Mouse (Mus musculus): Measurements from ENCODE around the gene Pigh. TPM values are rescaled to one million over a fixed set of nuclear protein-coding genes. Genes with fewer than 3 reads are reported as not detected.

The Pigh gene
- polyA plus RNA-seq, 1 experiment, result 6.8 TPM

GRCm38 (mm10) chr12:79041436-79041835, 48.0 kb downstream of the Pigh start:
- no peak overlapping the region for H3K4me3 ChIP-seq (ENCODE audit: control insufficient read depth, low read depth, low read length)
- H3K4me1 ChIP-seq (ENCODE audit: control insufficient read depth, insufficient read depth, low read length), result no peaks in the 10 kb centered on the region
- TF ChIP-seq POLR2A (IDR thresholded peaks at IDR 0.05; ENCODE audit: control insufficient read depth, low read depth, low read length) (no peak), CTCF (IDR thresholded peaks at IDR 0.05; ENCODE audit: control insufficient read depth, insufficient read depth, insufficient replicate concordance, low read depth, low read length) (no peak)
- H3K36me3 ChIP-seq (ENCODE audit: control insufficient read depth, insufficient read depth, low read length), result no peaks in the 10 kb centered on the region
- no peaks in the 10 kb centered on the region for H3K27me3 ChIP-seq (ENCODE audit: control insufficient read depth, insufficient read depth, low read length)
- H3K27ac ChIP-seq (ENCODE audit: control insufficient read depth, insufficient read depth, low read depth, low read length), result no peak overlapping the region

GRCm38 (mm10) chr12:79040201-79040827, 49.1 kb downstream of the Pigh start:
- Histone ChIP-seq H3K4me1 (ENCODE audit: control insufficient read depth, insufficient read depth, low read length) (no peaks in the 10 kb centered on the region), H3K36me3 (ENCODE audit: control insufficient read depth, insufficient read depth, low read length) (no peaks in the 10 kb centered on the region), H3K4me3 (ENCODE audit: control insufficient read depth, low read depth, low read length) (no peak overlapping the region), H3K27me3 (ENCODE audit: control insufficient read depth, insufficient read depth, low read length) (no peaks in the 10 kb centered on the region), H3K27ac (ENCODE audit: control insufficient read depth, insufficient read depth, low read depth, low read length) (no peak overlapping the region)
- TF ChIP-seq CTCF (IDR thresholded peaks at IDR 0.05; ENCODE audit: control insufficient read depth, insufficient read depth, insufficient replicate concordance, low read depth, low read length) (no peak), POLR2A (IDR thresholded peaks at IDR 0.05; ENCODE audit: control insufficient read depth, low read depth, low read length) (no peak)

- H3K4me3 ChIP-seq (ENCODE audit: control insufficient read depth, low read depth, low read length), result no peak overlapping the region
Observed at GRCm38 (mm10) chr12:79039708-79040107, 49.7 kb downstream of the Pigh start.

GRCm38 (mm10) chr12:79035349-79035748, 54.1 kb downstream of the Pigh start:
- no peaks in the 10 kb centered on the region for H3K27me3 ChIP-seq (ENCODE audit: control insufficient read depth, insufficient read depth, low read length)
- no peak overlapping the region for H3K27ac ChIP-seq (ENCODE audit: control insufficient read depth, insufficient read depth, low read depth, low read length)
- no peaks in the 10 kb centered on the region for H3K36me3 ChIP-seq (ENCODE audit: control insufficient read depth, insufficient read depth, low read length)
- H3K4me1 ChIP-seq (ENCODE audit: control insufficient read depth, insufficient read depth, low read length), result no peaks in the 10 kb centered on the region
- H3K4me3 ChIP-seq (ENCODE audit: control insufficient read depth, low read depth, low read length), result no peak overlapping the region
- TF ChIP-seq POLR2A (IDR thresholded peaks at IDR 0.05; ENCODE audit: control insufficient read depth, low read depth, low read length) (no peak), CTCF (IDR thresholded peaks at IDR 0.05; ENCODE audit: control insufficient read depth, insufficient read depth, insufficient replicate concordance, low read depth, low read length) (no peak)

More at GRCm38 (mm10) chr12:79039708-79040107, 49.7 kb downstream of the Pigh start:
- Histone ChIP-seq H3K27ac (ENCODE audit: control insufficient read depth, insufficient read depth, low read depth, low read length) (no peak overlapping the region), H3K27me3 (ENCODE audit: control insufficient read depth, insufficient read depth, low read length) (no peaks in the 10 kb centered on the region), H3K36me3 (ENCODE audit: control insufficient read depth, insufficient read depth, low read length) (no peaks in the 10 kb centered on the region), H3K4me1 (ENCODE audit: control insufficient read depth, insufficient read depth, low read length) (no peaks in the 10 kb centered on the region)
- TF ChIP-seq CTCF (IDR thresholded peaks at IDR 0.05; ENCODE audit: control insufficient read depth, insufficient read depth, insufficient replicate concordance, low read depth, low read length) (no peak), POLR2A (IDR thresholded peaks at IDR 0.05; ENCODE audit: control insufficient read depth, low read depth, low read length) (no peak)

GRCm38 (mm10) chr12:79034331-79034730, 55.1 kb downstream of the Pigh start:
- TF ChIP-seq CTCF (IDR thresholded peaks at IDR 0.05; ENCODE audit: control insufficient read depth, insufficient read depth, insufficient replicate concordance, low read depth, low read length), result no peak
- no peak for TF ChIP-seq POLR2A (IDR thresholded peaks at IDR 0.05; ENCODE audit: control insufficient read depth, low read depth, low read length)
- Histone ChIP-seq H3K4me3 (ENCODE audit: control insufficient read depth, low read depth, low read length) (no peak overlapping the region), H3K27me3 (ENCODE audit: control insufficient read depth, insufficient read depth, low read length) (no peaks in the 10 kb centered on the region), H3K36me3 (ENCODE audit: control insufficient read depth, insufficient read depth, low read length) (no peaks in the 10 kb centered on the region), H3K4me1 (ENCODE audit: control insufficient read depth, insufficient read depth, low read length) (peaks cover 4% of the 10 kb centered on the region; the same call in 1 of the 2 replicates), H3K27ac (ENCODE audit: control insufficient read depth, insufficient read depth, low read depth, low read length) (no peak overlapping the region)

Other genes with a start within 250 kb of the Pigh start
- 31.8 and 38.5 TPM in 2 replicates for gene Atp6v1d, start 228.0 kb downstream of the Pigh start, polyA plus RNA-seq (2012; rRNA removed)
- gene Eif2s1, start 227.8 kb downstream of the Pigh start, polyA plus RNA-seq (2012; rRNA removed), result 29.3 and 45.0 TPM in 2 replicates
- gene Plek2, start 182.7 kb downstream of the Pigh start, polyA plus RNA-seq (2012; rRNA removed), result 0.22 and 0.36 TPM in 2 replicates
- gene Tmem229b, start 82.0 kb downstream of the Pigh start, polyA plus RNA-seq (2012; rRNA removed), result 2.3 and 2.6 TPM in 2 replicates
- 2.7 and 3.3 TPM in 2 replicates for gene Plekhh1, start 60.5 kb downstream of the Pigh start, polyA plus RNA-seq (2012; rRNA removed)
- 1.2 and 2.0 TPM in 2 replicates for gene Arg2, start 41.1 kb upstream of the Pigh start, polyA plus RNA-seq (2012; rRNA removed)
- 21.7 and 22.7 TPM in 2 replicates for gene Vti1b, start 83.0 kb upstream of the Pigh start, polyA plus RNA-seq (2012; rRNA removed)
- gene Rdh11, start 102.6 kb upstream of the Pigh start, polyA plus RNA-seq (2012; rRNA removed), result 127 and 132 TPM in 2 replicates
- 0.42 and 0.63 TPM in 2 replicates for gene Rdh12, start 119.3 kb upstream of the Pigh start, polyA plus RNA-seq (2012; rRNA removed)
- 10.6 and 11.2 TPM in 2 replicates for gene Zfyve26, start 206.7 kb upstream of the Pigh start, polyA plus RNA-seq (2012; rRNA removed)
- 1.9 and 2.7 TPM in 2 replicates for gene Rad51b, start 207.6 kb upstream of the Pigh start, polyA plus RNA-seq (2012; rRNA removed)